Mouse (Mus musculus) MEL (cell line): ENCODE data around the gene Myl12a.

ENCODE experiments used
- BHLHE40 ChIP-seq: IDR thresholded peaks from 2 replicates; pipeline ENCODE4 v1.6.1; 2012; ENCODE audit warnings: low read depth, mild to moderate bottlenecking, inconsistent platforms, low read length, improper control_type of control experiment, borderline replicate concordance
- CTCF ChIP-seq, 3 experiments: IDR thresholded peaks in 2 of 3; conservative IDR thresholded peaks in 1 of 3; 2 replicates each; pipeline ENCODE4 v1.5.1; 2011 to 2012; ENCODE audit warnings: low read length in 3 of 3, low read depth in 2 of 3, mild to moderate bottlenecking in 2 of 3, improper control_type of control experiment in 1 of 3, inconsistent platforms in 1 of 3, mixed read lengths in 1 of 3, moderate library complexity in 1 of 3; ENCODE audit not compliant: control insufficient read depth in 1 of 3, insufficient read depth in 1 of 3, poor library complexity in 1 of 3, severe bottlenecking in 1 of 3
- MAX ChIP-seq: IDR thresholded peaks from 2 replicates; pipeline ENCODE4 v1.6.1; 2011; ENCODE audit warnings: low read length, improper control_type of control experiment
- TCF12 ChIP-seq: IDR thresholded peaks from 2 replicates; pipeline ENCODE4 v1.6.1; 2014; ENCODE audit warnings: low read depth, mild to moderate bottlenecking, inconsistent platforms, low read length, improper control_type of control experiment, moderate library complexity

- peak in 2 of 3 experiments; percentile 27 to 38; a peak in 4 of 6 replicates for TF ChIP-seq CTCF (IDR thresholded peaks at IDR 0.05 in 2 of 3, conservative IDR thresholded peaks at IDR 0.05 in 1 of 3; ENCODE audit: control insufficient read depth in 1 of 3, insufficient read depth in 1 of 3, low read depth in 2 of 3, low read length in 3 of 3, poor library complexity in 1 of 3, severe bottlenecking in 1 of 3)
- TF ChIP-seq MAX = no peak
- no peak for TF ChIP-seq TCF12
- TF ChIP-seq BHLHE40 = no peak
Observed at GRCm38 (mm10) chr17:71004186-71004960, 1.7 kb upstream of the Myl12a start.
